Mouse (Mus musculus) stomach, postnatal 0 days (tissue): ENCODE data around the gene Ifnar2.

Source experiments
- CTCF ChIP-seq: IDR thresholded peaks from 2 replicates; pipeline ENCODE4 v1.5.1; 2016; ENCODE audit warnings: antibody characterized with exemption, low read depth, mild to moderate bottlenecking, moderate library complexity
- EP300 ChIP-seq: optimal IDR thresholded peaks from 2 replicates; pipeline ENCODE3; 2016; ENCODE audit warnings: antibody characterized with exemption

GRCm38 (mm10) chr16:91450137-91451064, 77.8 kb downstream of the Ifnar2 start:
- no peak for TF ChIP-seq EP300
- peak; percentile 26 for TF ChIP-seq CTCF
